Mouse (Mus musculus) adrenal gland, postnatal 25 days (tissue): ENCODE data around the gene Vamp1. TPM values are rescaled to one million over a fixed set of nuclear protein-coding genes. Genes with fewer than 3 reads are reported as not detected.

Experiments used
- DNase-seq: peaks from one replicate; pipeline ENCODE4 v3.0.0; 2021; ENCODE audit warnings: mixed read lengths
- long read RNA-seq: library from polyadenylated mRNA; stranded (forward); transcript quantifications from one replicate; pipeline ENCODE4 v2.0.0, GENCODE M21; 2021
- total RNA-seq: library from RNA; stranded (reverse); gene quantifications from 2 replicates; pipeline ENCODE4 v1.2.3, GENCODE M21; 2021

Gene Vamp1
- 81.4 and 102 TPM in 2 replicates for total RNA-seq
- long read RNA-seq, partial matches to known transcripts, result 0 of 11 reads
- long read RNA-seq, other reads (novel, unspliced or antisense), result 10 of 11 reads

- peak; percentile 91 for DNase-seq
These were observed at the start of gene Vamp1 for GRCm38 (mm10) chr6:125215148-125215954. Gene Vamp1 (plus strand): TSS chr6:125215551.

GRCm38 (mm10) chr6:125166051-125166751 lies 49.1 kb upstream of the Vamp1 start, which contains the start of gene Gapdh:
Gene Gapdh (minus strand): TSS chr6:125166467.
- DNase-seq, result peak; percentile 86

DNA sequence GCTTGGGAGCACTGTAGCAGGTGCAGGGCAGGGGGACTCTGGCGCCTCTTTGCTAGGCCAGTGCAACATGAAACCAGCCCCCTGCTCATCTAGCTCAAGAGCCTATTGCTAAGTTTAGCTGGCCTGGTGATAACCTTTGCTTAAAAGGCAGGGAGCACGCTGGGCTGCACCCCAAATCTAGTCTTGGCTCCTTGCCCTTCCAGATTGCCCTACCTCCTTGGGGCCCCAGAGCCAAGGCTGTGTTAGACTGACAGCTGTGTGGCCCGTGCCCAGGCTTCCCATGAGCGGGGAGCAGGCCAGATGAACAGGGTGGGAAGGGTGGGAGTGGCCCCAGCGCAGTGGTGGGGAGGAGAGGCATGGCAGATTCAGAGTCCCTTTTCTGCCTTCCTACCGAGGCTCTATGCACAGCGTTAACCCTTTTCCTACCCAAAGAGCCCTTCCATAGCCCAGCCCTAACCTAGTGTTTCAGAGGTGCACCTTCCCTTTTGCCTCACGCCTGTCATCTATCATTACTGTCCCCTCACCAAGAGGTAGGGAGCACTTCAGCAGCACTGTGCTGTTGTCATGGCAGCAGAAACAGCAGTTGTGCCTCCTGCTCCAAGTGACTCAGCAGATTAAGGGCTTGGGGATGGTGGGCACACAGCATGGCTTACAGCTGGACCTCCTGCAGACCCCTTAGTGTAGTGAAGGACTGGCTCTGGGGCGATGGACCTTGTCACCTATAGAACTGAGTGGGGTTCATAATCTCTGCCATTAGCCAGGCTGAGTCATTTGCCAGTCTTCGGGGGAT lies 48.3 kb upstream of the Vamp1 start:
- DNase-seq, result peak; percentile 57

DNA sequence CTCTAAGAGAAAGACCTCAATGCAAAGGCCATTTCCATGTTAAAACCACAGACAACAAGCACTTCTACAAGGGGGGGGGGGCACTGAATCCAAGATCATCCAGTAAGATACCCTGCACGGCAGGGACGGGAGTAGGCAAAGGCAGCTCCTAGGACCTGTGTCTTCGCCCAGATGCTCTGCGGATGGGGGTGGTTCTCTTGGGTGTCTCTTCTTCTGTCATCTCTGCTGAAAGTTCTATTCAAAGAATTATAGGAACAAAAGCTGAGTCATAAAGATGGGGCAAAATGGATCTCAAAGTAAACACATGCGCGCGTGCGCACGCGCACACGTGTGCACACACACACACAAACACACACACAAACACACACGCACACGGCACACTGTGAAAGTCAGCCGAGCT lies 47.3 kb upstream of the Vamp1 start:
- no peak for DNase-seq

DNA sequence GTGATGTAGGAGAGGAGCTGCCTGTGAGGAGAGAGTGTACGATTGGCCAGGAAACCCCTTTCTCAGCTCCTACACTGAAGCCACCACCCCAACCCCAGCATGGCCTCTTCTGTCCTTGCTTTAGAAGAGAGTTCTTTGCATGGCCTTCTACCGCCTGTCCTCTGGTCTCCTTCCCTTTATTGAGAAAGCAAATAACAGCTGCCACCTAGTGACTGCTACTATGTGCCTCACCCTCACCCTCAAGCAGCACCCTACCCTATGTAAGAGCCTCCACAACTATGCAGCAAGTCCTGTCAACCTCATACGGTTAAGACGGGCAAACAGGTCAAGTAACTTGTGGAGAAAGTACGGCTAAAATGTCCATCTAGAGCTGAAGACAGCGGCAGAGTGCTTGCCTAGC lies 45.2 kb upstream of the Vamp1 start:
- DNase-seq, result no peak

- DNase-seq, result no peak
These were observed 42.9 kb upstream of the Vamp1 start for GRCm38 (mm10) chr6:125172474-125172873.

DNA sequence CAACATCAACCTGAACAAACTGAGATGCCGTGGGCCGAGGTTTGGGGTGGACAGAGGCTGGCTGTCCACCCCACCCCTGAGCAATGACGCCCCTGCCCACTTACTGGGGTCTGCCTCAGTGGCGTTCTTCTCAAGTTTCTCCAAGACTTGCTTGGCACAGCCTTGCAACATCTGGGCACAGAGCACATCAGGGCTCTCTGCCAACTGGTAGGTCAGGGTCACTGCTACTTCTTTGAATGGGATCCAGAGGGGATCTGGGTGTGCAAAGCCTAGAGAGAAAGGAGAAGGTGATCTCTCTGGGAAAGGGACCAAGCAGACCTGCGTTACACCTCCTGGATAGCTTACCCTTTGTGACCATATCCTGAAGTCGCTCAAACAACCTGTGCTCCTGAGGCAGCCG lies 42.1 kb upstream of the Vamp1 start:
- peak; percentile 68 for DNase-seq

GRCm38 (mm10) chr6:125175469-125175868 lies 39.9 kb upstream of the Vamp1 start:
- no peak for DNase-seq

GRCm38 (mm10) chr6:125179601-125180000 lies 35.8 kb upstream of the Vamp1 start:
- DNase-seq, result peak; percentile 60

- no peak for DNase-seq
These were observed 33.2 kb upstream of the Vamp1 start for GRCm38 (mm10) chr6:125182133-125182532.

- DNase-seq, result no peak
These were observed 29.1 kb upstream of the Vamp1 start for GRCm38 (mm10) chr6:125186203-125186602.

DNA sequence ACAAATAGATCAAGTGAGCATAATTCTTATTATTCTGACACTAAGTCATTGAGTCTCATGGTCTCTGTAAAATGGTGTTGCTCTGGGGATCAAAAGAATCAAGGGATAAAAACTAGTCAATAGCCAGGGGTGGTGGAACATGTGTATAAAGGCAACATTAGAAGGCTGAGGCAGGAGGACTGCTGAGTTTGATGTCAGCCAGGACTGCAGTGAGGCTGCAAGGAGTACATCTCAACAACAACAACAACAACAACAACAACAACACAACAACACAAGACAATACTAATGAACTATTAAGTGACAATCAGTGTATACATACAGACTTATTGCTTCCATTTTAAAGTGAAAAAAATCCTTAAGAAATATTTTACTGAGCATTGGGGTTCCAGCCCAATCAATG lies 24.5 kb upstream of the Vamp1 start:
- no peak for DNase-seq

GRCm38 (mm10) chr6:125191332-125192015 lies 23.9 kb upstream of the Vamp1 start, which contains the start of the genes Ncapd2 and Mrpl51:
Gene Ncapd2 (minus strand): TSS chr6:125191701.
Gene Mrpl51 (plus strand): TSS chr6:125191801.
- peak; percentile 98 for DNase-seq

DNA sequence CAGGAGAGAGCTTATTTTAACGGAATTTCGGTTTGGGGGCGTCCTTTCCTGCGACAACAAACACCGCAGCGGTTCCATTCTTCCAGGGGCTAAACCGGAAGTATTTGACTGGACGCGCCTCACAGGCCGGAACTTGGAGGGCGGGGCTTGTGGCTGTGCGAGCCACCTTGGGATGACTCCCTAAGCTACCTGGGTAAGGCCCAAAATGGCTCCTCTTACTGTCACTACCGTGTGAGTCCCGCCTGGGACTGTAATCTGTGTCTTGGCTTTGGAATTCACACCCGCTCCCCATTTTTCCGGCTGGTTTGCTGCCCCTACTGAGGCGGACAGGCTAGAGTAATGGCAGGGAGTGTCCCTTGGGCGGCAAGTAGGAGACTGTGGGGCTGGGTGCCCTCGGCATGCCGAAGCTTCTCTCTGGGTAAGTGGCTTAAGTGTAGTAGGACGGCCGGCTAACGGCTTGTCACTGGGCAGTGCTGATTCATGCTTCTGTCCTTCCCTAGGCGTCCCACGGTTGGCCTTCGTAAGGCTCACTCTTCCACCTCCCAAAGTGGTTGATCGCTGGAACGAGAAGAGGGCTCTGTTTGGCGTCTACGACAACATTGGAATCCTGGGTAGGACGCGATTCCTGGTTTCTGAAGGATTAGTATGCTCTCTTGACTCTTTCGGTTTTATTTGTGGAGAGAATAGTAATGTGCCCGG lies 23.2 kb upstream of the Vamp1 start:
- peak; percentile 91 for DNase-seq

- DNase-seq, result no peak
These were observed 22.5 kb upstream of the Vamp1 start for GRCm38 (mm10) chr6:125192841-125193240.

GRCm38 (mm10) chr6:125193390-125193789 lies 22.0 kb upstream of the Vamp1 start:
- DNase-seq, result no peak

DNA sequence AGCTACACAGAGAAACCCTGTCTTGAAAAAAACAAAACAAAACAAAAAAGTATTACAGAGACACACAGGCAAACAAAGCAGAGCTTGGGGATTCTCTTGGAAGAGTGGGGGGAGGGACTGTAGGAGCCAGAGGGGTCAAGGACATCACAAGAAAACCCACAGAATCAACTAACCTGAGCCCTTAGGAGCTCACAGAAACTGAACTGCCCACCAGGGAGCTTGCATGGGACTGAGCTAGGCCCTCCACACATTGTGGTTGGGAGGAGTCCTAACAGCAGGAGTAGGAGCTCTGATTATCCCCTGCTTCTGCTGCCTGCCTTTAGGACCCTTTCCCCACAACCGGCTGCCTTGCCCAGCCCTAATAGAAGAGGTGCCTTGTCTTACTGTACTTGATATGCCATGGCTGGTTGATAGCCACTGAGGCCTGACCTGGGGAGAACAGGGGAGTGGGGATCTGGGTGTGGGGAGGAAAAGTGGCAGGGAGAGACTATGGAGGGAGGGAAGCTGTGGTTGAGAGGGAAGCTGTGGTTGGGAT lies 19.7 kb upstream of the Vamp1 start:
- DNase-seq, result no peak

GRCm38 (mm10) chr6:125196301-125196700 lies 19.1 kb upstream of the Vamp1 start:
- no peak for DNase-seq

DNA sequence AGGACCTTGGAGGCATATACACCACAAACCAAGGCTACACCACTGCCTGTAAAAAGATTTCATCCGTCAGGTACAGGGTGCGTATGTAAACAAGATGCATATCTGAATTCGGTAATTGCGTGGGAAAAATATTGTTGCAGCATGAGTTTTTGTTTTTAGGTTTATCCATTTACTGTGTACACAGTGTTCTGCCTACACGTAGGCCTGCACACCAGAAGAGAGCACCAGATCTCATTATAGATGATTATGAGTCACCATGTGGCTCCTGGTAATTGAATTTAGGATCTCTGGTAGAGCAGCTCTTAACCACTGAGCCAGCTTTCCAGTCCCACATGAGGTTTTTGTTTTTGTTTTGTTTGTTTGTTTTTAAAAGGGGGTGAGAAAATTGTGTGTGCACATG lies 18.2 kb upstream of the Vamp1 start:
- DNase-seq, result no peak

DNA sequence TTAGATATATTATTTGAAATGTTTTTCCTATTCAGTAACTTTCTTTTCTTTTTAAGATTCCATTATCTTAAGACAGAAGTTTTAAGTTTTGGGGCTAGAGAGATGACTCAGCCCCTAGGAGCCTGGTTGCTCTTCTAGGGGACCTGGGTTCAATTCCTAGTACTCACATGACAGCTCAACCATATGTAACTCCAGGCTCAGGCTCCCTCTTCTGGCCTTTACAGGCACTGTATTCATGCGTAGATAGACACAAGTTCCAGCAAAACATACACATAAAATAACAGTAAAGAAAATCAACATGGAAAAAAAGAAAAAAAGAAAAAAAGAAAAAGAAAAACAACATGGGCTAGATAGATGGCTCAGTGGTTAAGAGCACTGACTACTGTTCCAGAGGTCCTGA lies 4.9 kb upstream of the Vamp1 start:
- no peak for DNase-seq

- no peak for DNase-seq
These were observed 2.7 kb upstream of the Vamp1 start for GRCm38 (mm10) chr6:125212621-125213020.
